Mouse (Mus musculus) liver, postnatal 0 days (tissue): ENCODE measurements around the gene Zxdc.

Experiments
- CTCF ChIP-seq: sonication (generic); IDR thresholded peaks from 2 replicates; pipeline ENCODE4 v1.5.1; 2016; ENCODE audit warnings: antibody characterized with exemption, low read depth
- EP300 ChIP-seq: IDR thresholded peaks from 2 replicates; pipeline ENCODE4 v1.6.1; 2016; ENCODE audit warnings: antibody characterized with exemption, low read depth, mild to moderate bottlenecking

- TF ChIP-seq CTCF (no peak), EP300 (no peak)
Measured at GRCm38 (mm10) chr6:90363301-90363700, 6.0 kb upstream of the Zxdc start.
